Mouse (Mus musculus) liver, embryonic 14.5 days (tissue): Measurements from ENCODE around the gene Irf1.

Source experiments
- CTCF ChIP-seq: IDR thresholded peaks from 2 replicates; pipeline ENCODE4 v1.5.1; 2016; ENCODE audit warnings: antibody characterized with exemption, low read depth, control low read depth
- EP300 ChIP-seq: IDR thresholded peaks from 2 replicates; pipeline ENCODE4 v1.6.1; 2016; ENCODE audit warnings: antibody characterized with exemption, low read depth

DNA sequence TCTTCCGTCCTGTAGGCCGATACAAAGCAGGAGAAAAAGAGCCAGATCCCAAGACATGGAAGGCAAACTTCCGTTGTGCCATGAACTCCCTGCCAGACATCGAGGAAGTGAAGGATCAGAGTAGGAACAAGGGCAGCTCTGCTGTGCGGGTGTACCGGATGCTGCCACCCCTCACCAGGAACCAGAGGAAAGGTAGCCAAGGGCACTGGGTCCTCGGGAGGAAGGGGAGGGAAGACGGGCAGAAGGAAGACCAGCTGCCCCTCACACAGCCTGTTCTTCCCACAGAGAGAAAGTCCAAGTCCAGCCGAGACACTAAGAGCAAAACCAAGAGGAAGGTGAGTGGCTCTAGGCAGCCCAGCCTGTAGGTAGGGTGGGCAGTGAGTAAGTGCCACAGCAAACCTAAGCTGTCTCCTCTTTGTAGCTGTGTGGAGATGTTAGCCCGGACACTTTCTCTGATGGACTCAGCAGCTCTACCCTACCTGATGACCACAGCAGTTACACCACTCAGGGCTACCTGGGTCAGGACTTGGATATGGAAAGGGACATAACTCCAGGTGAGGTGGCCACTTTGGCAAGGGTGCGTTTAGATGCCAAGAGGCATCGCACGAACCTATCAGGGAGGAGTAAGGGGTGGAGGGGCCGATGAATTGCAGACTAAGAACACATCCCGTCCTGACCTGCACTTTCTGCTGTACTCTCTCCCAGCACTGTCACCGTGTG, 4.0 kb downstream of the Irf1 start:
- TF ChIP-seq CTCF (no peak), EP300 (no peak)
